Mouse (Mus musculus): Measurements from ENCODE around the gene Gm6121. TPM values are rescaled to one million over a fixed set of nuclear protein-coding genes. Genes with fewer than 3 reads are reported as not detected.
"Not testable (repeated sequence)": the region's sequence is repeated elsewhere in the genome, so short reads cannot be mapped to it uniquely, and the experiment has no call there.

The Gm6121 gene
- total RNA-seq (2021) = not detected
- not detected in 2 replicates for polyA plus RNA-seq (2012; rRNA removed)
- long read RNA-seq = 0 reads

- H3K4me1 ChIP-seq (ENCODE audit: control insufficient read depth, insufficient read depth, low read length); intact Hi-C loops (cut with DNase I); H3K79me2 ChIP-seq (replicated peaks; ENCODE audit: control insufficient read depth, insufficient read depth, low read length); H3K27me3 ChIP-seq (ENCODE audit: control insufficient read depth, insufficient read depth, low read length); H3K36me3 ChIP-seq (ENCODE audit: control insufficient read depth, insufficient read depth, low read length); H3K4me3 ChIP-seq; H3K27ac ChIP-seq; H3K9ac ChIP-seq (ENCODE audit: low read depth, low read length); DNase-seq: not testable (repeated sequence)
- WGBS = no CpG with 5 or more reads among the region's 5 CpGs
Measured at GRCm38 (mm10) chrX:26935597-26935996, at the start of gene Gm6121. TSS of gene Gm6121 (minus strand) at chrX:26935697.

Other genes starting within 250 kb of the Gm6121 start
- not detected for gene Gm14525, start 233.1 kb downstream of the Gm6121 start, total RNA-seq (2021)
- gene Gm14525, start 233.1 kb downstream of the Gm6121 start, polyA plus RNA-seq (2012; rRNA removed) = not detected in 2 replicates

Data from heart, adult 2 months (tissue).